Mouse (Mus musculus): ENCODE results near the gene Pigv.

Gene Pigv

DNA sequence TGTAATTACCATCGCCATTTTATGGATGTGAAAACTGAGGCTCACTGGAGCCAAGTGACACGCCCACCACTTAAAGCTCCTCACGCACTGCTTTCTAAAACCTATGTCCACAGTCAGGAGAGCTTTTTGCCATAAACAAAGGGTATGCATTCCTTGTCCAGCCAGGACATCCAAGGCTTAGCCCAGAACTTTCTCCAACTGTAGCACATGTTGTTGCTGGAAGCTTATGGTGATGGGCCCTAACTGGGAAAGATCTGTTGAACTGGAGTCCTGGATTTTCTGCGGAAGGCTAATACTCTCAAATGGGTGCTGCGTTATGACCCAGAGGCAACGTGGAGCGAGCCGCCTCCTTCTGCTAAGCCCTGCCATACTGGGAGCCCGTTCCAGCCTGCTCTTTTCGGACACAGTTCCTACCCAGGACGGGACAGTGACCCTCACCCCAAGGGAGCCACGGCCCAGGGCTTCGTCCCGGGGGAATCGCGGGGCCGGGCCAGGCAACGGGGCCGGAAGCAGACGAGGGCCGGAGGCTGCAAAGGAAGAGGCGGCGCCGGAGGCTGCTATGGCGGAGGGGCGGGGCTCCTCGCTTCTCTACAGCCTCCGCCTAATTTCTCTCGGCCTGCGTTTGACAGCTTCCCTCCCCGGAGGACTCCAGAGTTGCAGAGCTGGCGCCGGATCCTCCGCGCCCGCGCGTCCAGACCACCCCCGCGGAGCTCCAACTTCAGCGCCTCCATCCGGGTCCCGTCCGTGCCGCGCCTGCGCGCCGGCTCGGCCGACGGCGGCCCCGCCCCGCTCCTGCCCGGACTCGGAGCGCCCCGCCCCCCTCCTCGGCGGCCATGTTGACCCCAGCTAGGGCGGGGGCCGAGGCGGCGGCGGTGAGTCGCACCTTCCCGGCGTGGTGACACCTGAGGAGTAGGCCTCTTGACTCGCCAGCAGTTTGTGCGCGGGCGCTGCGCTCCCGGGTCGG is at the start of gene Pigv:
Pigv (minus strand) TSS at position 767 of the 964 bp plus-strand sequence.
- peak; percentile 96 to 98 for DNase-seq

GRCm38 (mm10) chr4:133719791-133720190 is 47.3 kb upstream of the Pigv start:
- DNase-seq, result no peak

DNA sequence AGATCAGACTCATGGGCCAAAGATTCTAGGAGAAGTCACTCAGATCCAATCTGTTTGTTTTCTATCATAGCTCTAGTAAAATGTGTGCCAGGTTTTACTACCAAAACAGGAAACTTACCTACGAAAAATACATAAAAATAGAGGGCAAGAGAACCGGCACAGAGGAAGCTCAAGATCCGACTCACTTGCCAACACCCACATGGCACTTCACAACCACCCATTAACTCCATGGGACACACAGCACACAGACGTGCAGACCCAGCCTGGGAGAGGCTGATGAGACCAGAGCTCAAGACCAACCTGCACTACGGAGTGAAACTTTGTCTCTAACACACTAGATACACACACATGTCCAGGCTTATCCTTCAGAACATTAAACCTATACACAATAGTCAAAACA is 40.3 kb upstream of the Pigv start:
- DNase-seq, result no peak

GRCm38 (mm10) chr4:133711307-133712076 is 39.0 kb upstream of the Pigv start:
- DNase-seq, result no peak

DNA sequence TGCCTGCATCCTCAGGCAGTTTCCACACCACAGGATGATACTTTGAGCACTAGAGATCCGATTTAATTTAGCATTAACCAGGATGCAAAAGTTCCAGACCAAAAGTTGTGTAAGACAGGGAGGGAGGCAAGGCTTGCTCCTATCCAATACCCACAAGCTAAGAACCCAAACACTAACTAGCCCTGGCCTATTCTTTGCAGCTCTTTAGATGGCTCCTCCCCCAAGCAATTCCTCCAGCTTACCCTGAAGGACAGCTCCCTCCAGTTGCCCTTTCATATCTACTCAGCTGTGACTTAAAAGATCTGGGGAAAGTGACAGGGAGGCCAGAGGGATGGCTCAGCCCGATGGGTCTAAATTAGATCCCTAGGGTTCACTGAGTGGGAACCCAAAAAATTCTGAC is 36.9 kb upstream of the Pigv start:
- no peak for DNase-seq

- DNase-seq, result no peak
Observed at GRCm38 (mm10) chr4:133707464-133707863, 35.0 kb upstream of the Pigv start.

- DNase-seq, result peak; percentile 73 to 83
Observed at GRCm38 (mm10) chr4:133706956-133707355, 34.5 kb upstream of the Pigv start.

DNA sequence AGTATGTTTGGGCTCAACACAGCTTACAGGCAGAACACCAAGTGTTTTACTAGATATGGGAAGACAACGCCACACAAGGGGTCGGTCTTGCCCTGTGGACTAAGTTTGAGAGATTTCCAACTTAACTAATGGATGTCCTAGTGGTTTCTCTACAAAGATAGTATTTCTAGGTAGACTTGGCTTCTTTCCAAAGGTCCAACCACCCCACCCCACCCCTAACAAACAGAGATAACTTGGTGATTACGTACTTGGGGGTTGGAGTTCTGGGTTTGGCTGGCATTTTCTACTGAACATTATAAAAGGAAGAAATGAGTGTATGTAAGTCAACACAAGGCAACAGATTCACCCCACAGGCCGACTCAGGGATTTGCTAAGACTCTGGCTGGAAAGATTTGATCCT is 32.6 kb upstream of the Pigv start:
- DNase-seq, result no peak

GRCm38 (mm10) chr4:133700905-133701368 is 28.5 kb upstream of the Pigv start:
- DNase-seq, result peak; percentile 35 to 47

GRCm38 (mm10) chr4:133695363-133695762 is 22.9 kb upstream of the Pigv start:
- no peak for DNase-seq

DNA sequence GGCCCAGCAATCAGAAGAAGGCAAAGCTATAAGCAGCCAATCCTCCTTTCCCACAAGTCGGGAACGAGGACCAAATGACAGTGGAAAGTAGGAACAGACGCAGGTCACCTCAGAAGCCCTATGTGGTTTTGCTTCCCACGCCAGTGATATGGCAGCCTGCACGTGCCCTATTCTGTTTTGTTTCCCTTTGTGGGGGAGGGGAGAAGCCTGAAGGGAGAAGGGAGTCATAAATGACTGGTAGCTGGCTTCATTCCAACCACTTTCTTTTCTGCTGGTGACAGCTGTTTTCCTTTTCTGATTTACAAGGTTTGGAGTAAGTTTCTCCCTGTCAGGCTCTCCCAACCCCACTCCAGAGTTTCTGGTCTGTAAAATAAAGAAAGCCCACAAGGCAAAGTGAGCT is 17.8 kb upstream of the Pigv start:
- peak; percentile 55 to 70 for DNase-seq

DNA sequence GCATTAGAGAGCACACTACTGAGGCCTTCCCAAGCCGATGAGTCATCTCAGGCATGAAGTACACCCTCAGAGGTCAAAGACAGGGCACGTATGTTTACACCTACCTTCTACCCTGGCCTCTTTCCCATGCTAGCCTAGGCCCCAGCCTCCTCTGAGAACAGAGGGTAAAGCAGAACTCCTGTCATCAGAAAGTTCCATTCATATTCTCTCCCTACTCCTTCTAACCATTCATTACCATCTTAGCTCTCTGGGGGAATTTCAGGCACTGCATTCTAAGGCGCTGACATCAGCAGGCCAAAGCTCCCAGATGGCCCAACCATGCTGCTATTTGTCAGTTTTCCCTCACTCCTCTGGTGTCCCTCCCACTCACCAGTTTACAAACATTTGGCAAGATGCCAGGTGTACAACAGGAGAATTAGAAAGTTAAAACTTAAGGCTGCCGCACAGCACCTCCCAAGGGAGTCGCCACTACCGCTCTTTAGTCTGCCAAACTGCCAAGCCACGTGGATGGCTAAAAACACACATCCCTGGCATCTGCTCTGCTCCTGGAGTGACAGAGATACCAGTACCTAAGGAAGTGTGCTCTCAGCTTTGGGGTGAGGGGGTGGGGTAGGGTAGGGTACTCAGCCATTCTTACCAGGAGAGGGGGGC is 16.1 kb upstream of the Pigv start:
- DNase-seq, result peak in 1 of 2 experiments; percentile 50

- DNase-seq, result no peak
Observed at GRCm38 (mm10) chr4:133687126-133687525, 14.7 kb upstream of the Pigv start.

DNA sequence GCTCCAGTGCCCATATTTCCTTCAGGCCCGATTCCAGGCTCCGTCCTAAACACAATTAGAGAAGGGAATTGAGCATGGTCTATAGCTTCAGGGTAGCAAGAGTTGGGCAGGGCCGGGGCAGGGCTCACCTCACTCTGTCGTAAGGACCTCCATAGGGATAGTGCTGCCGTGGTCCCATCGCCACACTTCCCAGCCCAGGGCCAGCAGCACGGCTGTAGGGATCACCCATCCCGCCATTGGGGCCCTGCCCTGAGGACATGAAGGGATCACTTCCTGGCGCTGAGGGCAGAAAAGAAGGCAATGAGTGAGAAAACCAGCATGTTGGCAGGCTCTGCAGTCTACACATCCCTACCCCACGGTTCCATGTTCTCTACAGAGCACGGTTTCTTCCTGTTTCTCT is 14.1 kb upstream of the Pigv start:
- DNase-seq, result no peak

DNA sequence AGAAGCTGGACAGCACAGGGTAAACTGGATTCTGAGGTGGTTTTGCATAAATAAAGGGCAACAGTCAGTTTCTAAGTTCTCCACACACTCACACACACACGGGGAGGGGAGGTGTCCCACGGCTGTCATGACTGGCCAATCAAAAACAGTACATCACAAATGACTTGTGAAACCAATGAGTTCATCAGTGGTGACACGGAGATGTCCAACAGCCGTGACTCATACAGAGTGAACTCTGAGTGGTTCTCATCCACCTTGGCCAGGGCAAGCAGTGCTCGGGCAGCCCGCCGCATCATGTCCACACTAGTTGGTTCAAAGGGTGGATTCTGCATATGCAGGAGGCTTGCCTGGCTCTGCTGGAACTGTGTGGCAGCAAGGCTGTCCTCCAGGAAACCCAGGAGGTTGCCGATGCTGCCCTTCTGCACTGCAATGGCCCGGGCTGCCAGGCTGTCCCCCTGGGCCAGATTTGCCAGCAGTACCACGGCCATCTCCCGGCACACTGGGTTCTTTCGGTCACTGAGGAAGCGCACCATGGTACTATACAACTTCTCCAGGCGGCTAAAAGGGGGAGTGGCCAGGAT is 7.8 kb upstream of the Pigv start:
- no peak for DNase-seq

GRCm38 (mm10) chr4:133679629-133680028 is 7.2 kb upstream of the Pigv start:
- no peak for DNase-seq

GRCm38 (mm10) chr4:133677266-133677665 is 4.8 kb upstream of the Pigv start:
- DNase-seq, result no peak

DNA sequence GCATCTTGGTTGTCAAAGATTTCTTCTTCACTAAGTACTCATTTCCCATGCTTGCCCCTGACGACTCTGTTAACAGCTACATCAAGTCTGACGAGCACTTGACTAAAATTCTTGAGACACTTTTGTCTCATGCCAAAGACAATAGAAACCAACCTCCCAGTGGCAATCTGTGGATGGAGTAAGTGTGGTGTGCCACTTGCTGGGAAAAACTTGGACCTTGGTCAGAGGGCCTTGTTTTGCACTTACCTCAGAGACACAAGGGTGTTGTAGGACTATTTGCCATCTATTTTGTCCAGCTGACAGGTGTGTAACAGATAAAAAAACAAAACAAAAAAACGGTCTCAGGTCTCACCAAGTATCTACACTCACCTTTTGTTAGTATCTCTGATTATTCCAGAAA is 3.7 kb upstream of the Pigv start:
- no peak for DNase-seq

DNA sequence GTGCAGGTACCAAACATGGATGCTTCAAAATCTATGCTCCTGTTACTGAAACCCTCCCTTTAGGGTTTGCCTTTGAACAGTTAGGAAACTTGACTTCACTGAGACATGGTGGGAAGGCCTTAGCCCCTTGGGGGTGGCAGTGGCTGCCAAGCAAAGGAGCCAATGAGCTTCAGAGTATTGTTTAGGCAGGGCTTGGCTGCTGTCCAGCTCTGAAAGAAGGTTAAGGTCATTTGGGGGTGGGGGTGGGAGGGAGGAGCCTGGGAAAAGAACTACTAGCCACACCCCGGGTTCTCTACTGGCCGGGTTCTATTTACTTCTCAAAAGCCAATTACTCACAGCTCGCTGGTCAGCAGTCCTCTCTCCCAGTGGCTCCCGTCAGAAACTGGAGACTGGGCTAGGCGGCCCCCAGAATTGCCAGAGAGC is 3.2 kb upstream of the Pigv start:
- DNase-seq, result peak; percentile 78 to 84

DNA sequence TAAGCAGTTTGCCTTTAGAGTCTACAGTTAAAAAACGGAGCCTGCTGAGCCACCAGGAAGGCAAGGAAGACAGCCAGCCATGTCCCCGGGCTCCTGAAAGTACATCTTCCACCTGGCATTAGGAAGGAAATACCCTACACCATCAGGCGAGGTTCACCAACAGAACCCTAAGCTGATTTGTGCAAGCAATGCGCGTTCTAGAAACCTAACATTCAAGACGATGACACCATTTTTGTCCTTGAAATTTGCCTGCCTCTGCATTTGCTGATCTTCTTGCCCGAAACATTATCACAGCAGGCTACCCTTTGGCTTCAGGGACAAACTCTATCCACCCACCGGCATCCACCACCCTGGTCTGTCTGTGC is 1.9 kb upstream of the Pigv start:
- no peak for DNase-seq

DNA sequence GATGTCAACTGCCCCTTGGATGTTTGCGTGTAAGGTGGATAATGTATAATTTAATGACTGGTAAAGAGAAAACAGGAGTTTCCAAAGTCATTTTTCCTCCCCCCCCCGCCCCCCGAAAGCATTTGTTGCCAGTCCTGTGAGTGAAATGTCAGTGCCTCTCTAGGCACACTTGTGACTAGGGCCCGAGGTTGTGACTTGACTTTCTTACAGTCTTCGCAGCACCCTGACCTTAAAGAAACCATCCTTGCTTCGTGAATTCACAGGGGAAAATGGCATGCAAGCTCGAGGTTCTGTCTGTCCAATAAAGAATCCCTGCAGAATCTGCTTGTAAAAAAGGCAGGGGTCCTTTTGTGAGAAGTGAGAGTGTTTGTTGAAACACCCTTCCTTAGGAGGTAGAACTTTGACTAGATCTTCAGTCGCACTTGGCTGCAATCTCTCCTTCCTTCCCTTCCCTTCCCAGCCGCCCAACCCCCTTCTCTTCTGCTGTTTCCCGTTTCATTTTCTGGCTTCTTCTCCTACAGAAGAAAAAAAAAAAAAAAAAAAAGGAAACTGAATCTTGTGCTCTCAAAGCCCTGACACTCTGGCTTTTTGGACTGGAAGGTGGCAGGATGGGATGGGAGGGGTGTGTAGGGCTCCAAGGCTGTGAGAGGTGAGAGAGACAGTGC is 1.4 kb upstream of the Pigv start:
- peak; percentile 74 to 81 for DNase-seq

Measured in kidney, postnatal 4 days (tissue).